Mouse (Mus musculus) stomach, embryonic 14.5 days (tissue): Measurements from ENCODE around the gene Trim25. TPM values are rescaled to one million over a fixed set of nuclear protein-coding genes. Genes with fewer than 3 reads are reported as not detected.
"Not testable (repeated sequence)": the region's sequence is repeated elsewhere in the genome, so short reads cannot be mapped to it uniquely, and the experiment has no call there.

Experiments used
- ATAC-seq: fragments of 200-750 bp; cut with Nextera tagmentation; 2 replicates; pipeline ENCODE4 v1.8.0; 2017; ENCODE audit warnings: low read depth, moderate TSS enrichment; ENCODE audit not compliant: insufficient number of reproducible peaks, insufficient read depth, low FRiP score
- H3K27ac ChIP-seq: fragments of 300-500 bp; sonication (generic); 2 replicates; pipeline ENCODE4 v1.5.1; 2014; ENCODE audit warnings: mild to moderate bottlenecking, low read length, moderate library complexity, mixed read lengths
- H3K27me3 ChIP-seq: fragments of 300-500 bp; sonication (generic); 2 replicates; pipeline ENCODE4 v1.6.1; 2014; ENCODE audit warnings: low read length, control low read depth, mixed read lengths; ENCODE audit not compliant: control insufficient read depth, insufficient read depth
- H3K36me3 ChIP-seq: fragments of 300-500 bp; sonication (generic); 2 replicates; pipeline ENCODE4 v1.6.1; 2014; ENCODE audit warnings: mild to moderate bottlenecking, control low read depth, low read length, moderate library complexity, mixed read lengths; ENCODE audit not compliant: control insufficient read depth, insufficient read depth
- H3K4me1 ChIP-seq: fragments of 300-500 bp; sonication (generic); 2 replicates; pipeline ENCODE4 v1.6.1; 2014; ENCODE audit warnings: low read length, control low read depth, mixed read lengths; ENCODE audit not compliant: control insufficient read depth, insufficient read depth
- H3K4me2 ChIP-seq: fragments of 300-500 bp; sonication (generic); replicated peaks from 2 replicates; pipeline ENCODE4 v1.6.1; 2014; ENCODE audit warnings: low read depth, low read length, control low read depth
- H3K4me3 ChIP-seq: fragments of 300-500 bp; sonication (generic); 2 replicates; pipeline ENCODE4 v1.5.1; 2014; ENCODE audit warnings: low read depth, low read length, control low read depth
- H3K9ac ChIP-seq: fragments of 300-500 bp; sonication (generic); replicated peaks from 2 replicates; pipeline ENCODE4 v1.6.1; 2014; ENCODE audit warnings: low read depth, mild to moderate bottlenecking, control low read depth, low read length, moderate library complexity, mixed read lengths
- H3K9me3 ChIP-seq: fragments of 300-500 bp; sonication (generic); 2 replicates; pipeline ENCODE4 v1.6.1; 2016; ENCODE audit warnings: low read depth, low read length, control low read depth; ENCODE audit not compliant: control insufficient read depth
- WGBS: fragments of 180-500 bp; shearing (Covaris S2); extraction: QIAGEN DNeasy Blood & Tissue Kit; methylation state at CpG from one replicate; pipeline ENCODE4 v1.1.7; 2014; 5-methylcytosine and 5-hydroxymethylcytosine counted together
- polyA plus RNA-seq: library from polyadenylated mRNA; unstranded; fragments of >200 nt; fragmentation: Nextera tagmentation; extraction: Ambion mirVana; gene quantifications from 2 replicates; pipeline ENCODE4 v1.2.1, GENCODE M21; 2014

Trim25 gene
- polyA plus RNA-seq, 1 experiment from 2014 or later: 22.9 TPM

GRCm38 (mm10) chr11:88986616-88987015 is 12.6 kb upstream of the Trim25 start:
- no peak overlapping the region for H3K4me2 ChIP-seq
- ATAC-seq: no peak
- H3K4me3 ChIP-seq: no peak overlapping the region
- H3K9ac ChIP-seq: no peak overlapping the region
- peaks cover 40% of the 10 kb centered on the region for H3K36me3 ChIP-seq
- WGBS: 83% methylated on average over 10 of the region's 10 CpGs
- no peaks in the 10 kb centered on the region for H3K4me1 ChIP-seq
- H3K27ac ChIP-seq: no peak overlapping the region
- no peaks in the 10 kb centered on the region for H3K27me3 ChIP-seq
- H3K9me3 ChIP-seq: no peaks in the 10 kb centered on the region

DNA sequence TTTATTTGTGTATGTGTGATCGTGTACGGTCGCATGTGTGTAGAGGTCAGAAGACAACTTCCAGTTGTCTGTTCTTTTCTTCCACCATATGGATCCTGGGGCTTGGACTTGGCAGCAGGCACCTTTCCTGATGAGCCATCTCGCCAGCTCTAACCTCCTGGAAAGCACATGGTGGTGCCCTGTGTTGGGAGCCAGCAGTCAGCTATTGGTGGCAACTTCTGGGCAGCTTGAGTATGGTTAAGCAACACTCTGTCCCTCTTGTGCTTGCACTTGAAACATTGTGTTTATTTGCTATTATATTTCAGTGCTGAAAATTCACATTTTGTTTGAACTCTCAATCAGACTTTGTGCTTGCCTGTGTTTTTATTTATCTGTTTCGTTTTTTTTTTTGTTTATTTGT is 10.2 kb upstream of the Trim25 start:
- 79% methylated on average over 5 of the region's 5 CpGs for WGBS

DNA sequence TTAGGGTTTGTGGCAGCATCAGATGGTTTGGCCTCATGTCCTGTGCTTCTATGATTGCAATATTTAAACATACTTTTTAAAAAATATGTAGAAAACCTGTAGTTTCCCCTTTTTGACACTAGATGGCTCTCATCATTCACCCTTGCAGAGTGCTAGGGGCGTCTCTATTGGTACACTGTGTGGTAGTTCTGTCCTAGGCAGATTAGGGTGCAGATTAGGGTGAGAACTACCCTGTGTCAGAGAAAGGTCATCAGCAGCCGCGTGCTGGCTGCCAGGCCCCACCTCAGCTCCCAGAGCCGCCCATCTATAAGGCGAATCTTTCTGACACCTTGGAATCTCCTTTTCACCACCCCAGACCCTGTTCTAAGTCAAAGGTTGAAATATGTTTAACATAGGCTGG is 9.6 kb upstream of the Trim25 start:
- WGBS: 63% methylated on average over 5 of the region's 5 CpGs
- Histone ChIP-seq H3K4me1 (no peaks in the 10 kb centered on the region), H3K27me3 (no peaks in the 10 kb centered on the region), H3K4me3 (no peak overlapping the region), H3K9ac (no peak overlapping the region), H3K27ac (no peak overlapping the region), H3K36me3 (peaks cover 28% of the 10 kb centered on the region), H3K9me3 (no peaks in the 10 kb centered on the region), H3K4me2 (no peak overlapping the region)
- peak; percentile 42; the same call in 1 of the 2 replicates for ATAC-seq

More for the DNA sequence above, 10.2 kb upstream of the Trim25 start:
- Histone ChIP-seq H3K4me3 (no peak overlapping the region), H3K9me3 (no peaks in the 10 kb centered on the region), H3K27ac (no peak overlapping the region), H3K27me3 (no peaks in the 10 kb centered on the region), H3K4me2 (no peak overlapping the region), H3K36me3 (peaks cover 34% of the 10 kb centered on the region), H3K4me1 (no peaks in the 10 kb centered on the region), H3K9ac (no peak overlapping the region)
- ATAC-seq: no peak

- Histone ChIP-seq H3K4me3 (no peak overlapping the region), H3K36me3 (peaks cover 8% of the 10 kb centered on the region; the same call in 1 of the 2 replicates), H3K27ac (no peak overlapping the region), H3K9me3 (no peaks in the 10 kb centered on the region), H3K4me1 (no peaks in the 10 kb centered on the region), H3K27me3 (no peaks in the 10 kb centered on the region), H3K4me2 (no peak overlapping the region), H3K9ac (no peak overlapping the region)
- no peak for ATAC-seq
- WGBS: 50% methylated on average over 7 of the region's 7 CpGs
Observed at GRCm38 (mm10) chr11:88993186-88993585, 6.0 kb upstream of the Trim25 start.

DNA sequence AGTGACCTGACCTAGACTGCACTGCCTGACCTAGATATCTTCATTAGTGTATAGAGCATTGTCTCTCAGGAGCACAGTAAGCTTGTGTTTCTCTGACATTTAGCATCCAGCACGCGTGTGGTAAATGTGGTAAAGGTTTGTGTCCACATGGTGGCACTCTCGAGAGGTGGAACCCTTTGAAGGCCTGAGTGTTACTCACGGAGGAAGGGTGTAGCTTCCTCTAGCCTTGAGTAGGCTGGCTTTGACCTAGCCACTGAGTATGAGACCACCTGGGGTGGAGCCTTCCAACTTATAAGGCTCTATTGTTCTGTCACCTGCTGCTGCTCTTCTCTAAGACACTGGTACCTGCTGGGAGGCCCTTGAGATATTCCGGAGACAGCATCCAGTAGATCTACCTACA is 5.6 kb upstream of the Trim25 start:
- Histone ChIP-seq H3K27me3 (no peaks in the 10 kb centered on the region), H3K4me1 (no peaks in the 10 kb centered on the region), H3K27ac (no peak overlapping the region), H3K9ac (no peak overlapping the region), H3K4me3 (no peak overlapping the region), H3K9me3 (no peaks in the 10 kb centered on the region), H3K36me3 (peaks cover 8% of the 10 kb centered on the region; the same call in 1 of the 2 replicates), H3K4me2 (no peak overlapping the region)
- ATAC-seq: peak; percentile 58; the same call in 1 of the 2 replicates
- WGBS: 18% methylated on average over 5 of the region's 5 CpGs

DNA sequence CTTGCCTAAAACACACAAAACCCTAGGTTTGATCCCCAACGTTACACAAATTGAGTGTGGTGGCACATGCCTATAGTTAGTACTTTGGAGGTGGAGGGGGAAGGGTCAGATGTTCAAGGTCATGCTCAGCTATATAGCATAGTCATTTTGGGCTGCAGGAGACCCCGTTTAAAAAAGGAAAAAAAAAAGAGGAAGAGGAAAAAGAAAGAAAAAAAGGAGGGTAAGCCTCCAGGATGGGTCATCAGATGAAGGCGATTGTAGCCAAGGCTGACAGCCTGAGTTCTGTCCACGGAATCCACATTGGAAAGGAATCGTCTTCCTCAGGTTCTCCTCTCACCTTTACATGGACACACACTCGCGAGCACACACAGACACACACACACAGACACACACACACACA is 4.7 kb upstream of the Trim25 start:
- ATAC-seq: no peak
- WGBS: 84% methylated on average over 7 of the region's 7 CpGs
- Histone ChIP-seq H3K27ac (no peak overlapping the region), H3K4me3 (no peak overlapping the region), H3K27me3 (no peaks in the 10 kb centered on the region), H3K4me2 (no peak overlapping the region), H3K9me3 (no peaks in the 10 kb centered on the region), H3K9ac (no peak overlapping the region), H3K36me3 (peaks cover 8% of the 10 kb centered on the region; the same call in 1 of the 2 replicates), H3K4me1 (no peaks in the 10 kb centered on the region)

GRCm38 (mm10) chr11:88995616-88996015 is 3.6 kb upstream of the Trim25 start:
- H3K4me3 ChIP-seq: no peak overlapping the region
- H3K4me2 ChIP-seq: no peak overlapping the region
- H3K36me3 ChIP-seq: peaks cover 6% of the 10 kb centered on the region; the same call in 1 of the 2 replicates
- H3K27ac ChIP-seq: no peak overlapping the region
- no peaks in the 10 kb centered on the region for H3K4me1 ChIP-seq
- 89% methylated on average over 2 of the region's 2 CpGs for WGBS
- no peaks in the 10 kb centered on the region for H3K27me3 ChIP-seq
- no peak overlapping the region for H3K9ac ChIP-seq
- no peaks in the 10 kb centered on the region for H3K9me3 ChIP-seq
- ATAC-seq: no peak

GRCm38 (mm10) chr11:88996427-88996826 is 2.7 kb upstream of the Trim25 start:
- no peaks in the 10 kb centered on the region for H3K36me3 ChIP-seq
- H3K9me3 ChIP-seq: no peaks in the 10 kb centered on the region
- H3K4me1 ChIP-seq: no peaks in the 10 kb centered on the region
- no peaks in the 10 kb centered on the region for H3K27me3 ChIP-seq
- no peak overlapping the region for H3K9ac ChIP-seq
- H3K27ac ChIP-seq: no peak overlapping the region
- WGBS: 56% methylated on average over 7 of the region's 7 CpGs
- ATAC-seq: no peak
- H3K4me3 ChIP-seq: no peak overlapping the region
- H3K4me2 ChIP-seq: no peak overlapping the region

DNA sequence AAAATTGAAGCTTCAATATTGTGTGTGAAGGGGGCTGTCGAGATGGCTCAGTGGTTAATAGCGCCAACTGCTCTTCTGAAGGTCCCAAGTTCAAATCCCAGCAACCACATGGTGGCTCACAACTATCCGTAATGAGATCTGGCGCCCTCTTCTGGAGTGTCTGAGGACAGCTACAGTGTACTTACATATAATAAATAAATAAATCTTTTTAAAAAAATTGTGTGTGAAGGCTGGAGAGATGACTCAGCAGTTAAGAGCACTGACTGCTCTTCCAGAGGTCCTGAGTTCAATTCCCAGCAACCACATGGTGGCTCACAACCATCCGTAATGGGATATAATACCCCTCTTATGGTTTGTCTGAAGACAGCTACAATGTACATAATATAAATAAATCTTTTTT is 1.8 kb upstream of the Trim25 start:
- not testable (repeated sequence) for H3K4me3 ChIP-seq, H3K9me3 ChIP-seq, H3K9ac ChIP-seq, H3K4me2 ChIP-seq, H3K27me3 ChIP-seq, H3K27ac ChIP-seq, H3K36me3 ChIP-seq, ATAC-seq, H3K4me1 ChIP-seq
- WGBS: 87% methylated on average over 5 of the region's 5 CpGs
